In the genomic region with DNA sequence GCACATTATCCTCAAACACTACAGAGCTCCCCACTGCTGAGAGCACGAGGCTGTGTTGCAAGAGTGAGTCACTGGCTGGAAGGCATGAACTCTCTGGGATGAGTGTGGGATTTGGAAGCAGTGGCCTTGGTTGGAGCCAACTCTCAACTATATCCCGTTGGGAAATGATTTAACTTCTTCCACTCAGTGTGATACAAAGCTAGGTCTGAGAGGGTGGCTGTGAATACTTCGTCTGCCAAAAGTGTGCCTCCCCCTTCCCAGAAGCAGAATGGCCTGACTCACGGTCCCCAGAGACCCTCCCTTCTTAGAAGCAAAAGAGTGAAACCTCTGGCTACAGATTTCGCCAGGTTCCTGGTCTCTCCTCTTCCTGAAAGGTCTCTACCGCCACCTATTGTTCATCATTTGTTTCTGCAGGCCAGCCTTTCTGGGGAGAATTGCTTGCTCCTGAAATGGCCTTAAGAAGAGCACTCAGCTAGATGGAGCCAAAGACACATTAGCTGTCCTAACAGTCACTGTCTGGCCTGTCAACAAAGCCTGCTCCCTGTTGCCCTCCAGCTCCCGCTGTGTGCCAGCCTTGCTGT, we compare ENCODE assay signal across 7 mouse cellular contexts. TPM values are rescaled to one million over a fixed set of nuclear protein-coding genes. Genes with fewer than 3 reads are reported as not detected.
A peak's percentile ranks its signal among the peaks of the same experiment; 100 is the strongest.
DNase-seq lines count a peak whose midpoint lies in the region.

No protein-coding gene starts in this region.

- H3K4me3 ChIP-seq in megakaryocyte, embryonic 14.5 days (replicated peaks) = peak overlapping the region; percentile 85

- peak; percentile 99 for DNase-seq in adipocyte (ENCODE audit: low spot score)
- DNase-seq in embryo, embryonic 10.5 days (ENCODE audit: low spot score) = peak; percentile 97
- peak; percentile 89 for DNase-seq in gastrocnemius, postnatal 25 days
- peak; percentile 62 for DNase-seq in induced T-regulatory cell, adult 2 months (ENCODE audit: low read depth)
- DNase-seq in left cerebral cortex, adult 8-10 months (ENCODE audit: low spot score in 2 of 2) = peak; percentile 36 to 39
- peak; percentile 77 to 79 for DNase-seq in right cerebral cortex, postnatal 10 days (ENCODE audit: low spot score in 2 of 2)

- no peaks in the 10 kb centered on the region for H3K36me3 ChIP-seq in megakaryocyte, embryonic 14.5 days (replicated peaks; ENCODE audit: low read length)

- H3K4me1 ChIP-seq in megakaryocyte, embryonic 14.5 days = peaks cover 23% of the 10 kb centered on the region

- H3K27me3 ChIP-seq in megakaryocyte, embryonic 14.5 days (replicated peaks) = peaks cover 42% of the 10 kb centered on the region

- H3K9me3 ChIP-seq in megakaryocyte, embryonic 14.5 days = 0 out of 2 replicates have a peak, but pooled peaks cover 4% of the 10 kb centered on the region

RNA-seq across cellular contexts. Expression of gene Scmh1, which starts 24.2 kb away (rescaled TPM):
- total RNA-seq in gastrocnemius, postnatal 25 days (2021) = 10 to 100 TPM; 36.4 to 39.8 TPM
- total RNA-seq in left cerebral cortex, adult 8-10 months (2022) = 10 to 100 TPM; 85.6 to 99.5 (median 87.5) TPM
- 12.5 and 22.7 TPM in 2 replicates for polyA plus RNA-seq in megakaryocyte, embryonic 14.5 days (2012; ENCODE audit: insufficient read depth, low replicate concordance)

Comparison
In these comparisons a context has a peak if more than half of its experiments do, and no peak if none do; other contexts are left out.
1. Peak in every context shown above with its lines: DNase-seq and H3K4me3 ChIP-seq.
2. DNase-seq: peak in every context shown above with its lines; median percentile 99 in adipocyte; 97 in embryo, embryonic 10.5 days; 89 in gastrocnemius, postnatal 25 days; 78 in right cerebral cortex, postnatal 10 days; 62 in induced T-regulatory cell, adult 2 months; 38 in left cerebral cortex, adult 8-10 months.